Mouse (Mus musculus) thymus, postnatal 36 days (tissue): Measurements from ENCODE around the gene Prdm15.

Experiments
- DNase-seq, 2 experiments: peaks; one replicate each; pipeline ENCODE4 v3.0.0; 2022; ENCODE audit warnings: mixed read lengths in 2 of 2

Prdm15 gene

GRCm38 (mm10) chr16:97851741-97852319 lies at the start of gene Prdm15:
Prdm15 (minus strand) TSS chr16:97851850.
- peak; percentile 87 to 89 for DNase-seq

GRCm38 (mm10) chr16:97897346-97898024 lies 45.8 kb upstream of the Prdm15 start:
- DNase-seq: no peak

GRCm38 (mm10) chr16:97887762-97888161 lies 36.1 kb upstream of the Prdm15 start:
- DNase-seq: no peak

- DNase-seq: no peak
These were observed 32.0 kb upstream of the Prdm15 start for GRCm38 (mm10) chr16:97883696-97884095.

- no peak for DNase-seq
These were observed 31.2 kb upstream of the Prdm15 start for GRCm38 (mm10) chr16:97882891-97883290.

GRCm38 (mm10) chr16:97879134-97879533 lies 27.5 kb upstream of the Prdm15 start:
- DNase-seq: peak; percentile 52 to 68

- no peak for DNase-seq
These were observed 25.9 kb upstream of the Prdm15 start for GRCm38 (mm10) chr16:97877502-97877901.

GRCm38 (mm10) chr16:97875101-97875500 lies 23.5 kb upstream of the Prdm15 start:
- DNase-seq: no peak

- DNase-seq: no peak
These were observed 22.7 kb upstream of the Prdm15 start for GRCm38 (mm10) chr16:97874376-97874775.

- DNase-seq: no peak
These were observed 21.0 kb upstream of the Prdm15 start for GRCm38 (mm10) chr16:97872657-97873056.

- no peak for DNase-seq
These were observed 17.8 kb upstream of the Prdm15 start for GRCm38 (mm10) chr16:97869193-97870102.

GRCm38 (mm10) chr16:97863932-97864467 lies 12.3 kb upstream of the Prdm15 start:
- no peak for DNase-seq

GRCm38 (mm10) chr16:97856050-97856449 lies 4.4 kb upstream of the Prdm15 start:
- no peak for DNase-seq

- peak; percentile 86 to 87 for DNase-seq
These were observed 449 bp downstream of the Prdm15 start for GRCm38 (mm10) chr16:97851061-97851740.

- no peak for DNase-seq
These were observed 986 bp downstream of the Prdm15 start for GRCm38 (mm10) chr16:97850667-97851060.

- no peak for DNase-seq
These were observed 2.8 kb downstream of the Prdm15 start for GRCm38 (mm10) chr16:97848832-97849231.

- DNase-seq: no peak
These were observed 6.4 kb downstream of the Prdm15 start for GRCm38 (mm10) chr16:97844967-97845937.

- DNase-seq: no peak
These were observed 19.5 kb downstream of the Prdm15 start for GRCm38 (mm10) chr16:97832154-97832553.

- DNase-seq: no peak
These were observed 23.4 kb downstream of the Prdm15 start for GRCm38 (mm10) chr16:97828207-97828606.

GRCm38 (mm10) chr16:97823311-97824007 lies 28.2 kb downstream of the Prdm15 start:
- DNase-seq: no peak

- DNase-seq: no peak
These were observed 32.1 kb downstream of the Prdm15 start for GRCm38 (mm10) chr16:97819532-97819931.
